Mouse (Mus musculus) limb, embryonic 14.5 days (tissue): Measurements from ENCODE around the gene Ldb1. TPM values are rescaled to one million over a fixed set of nuclear protein-coding genes. Genes with fewer than 3 reads are reported as not detected.

Experiments used
- ATAC-seq: fragments of 200-750 bp; cut with Nextera tagmentation; 2 replicates; pipeline ENCODE4 v1.8.0; 2017; ENCODE audit warnings: low read depth, moderate number of reproducible peaks, moderate TSS enrichment; ENCODE audit not compliant: low FRiP score
- DNase-seq: peaks from one replicate; pipeline ENCODE4 v3.0.0-alpha.2; 2015; ENCODE audit warnings: low spot score
- H3K27ac ChIP-seq: fragments of 300-500 bp; sonication (generic); replicated peaks from 2 replicates; pipeline ENCODE4 v1.5.1; 2014; ENCODE audit warnings: low read depth, mild to moderate bottlenecking, low read length, moderate library complexity, mixed read lengths
- H3K27me3 ChIP-seq: fragments of 300-500 bp; sonication (generic); 2 replicates; pipeline ENCODE4 v1.6.1; 2014; ENCODE audit warnings: low read length, mixed read lengths; ENCODE audit not compliant: control insufficient read depth, insufficient read depth
- H3K36me3 ChIP-seq: fragments of 300-500 bp; sonication (generic); 2 replicates; pipeline ENCODE4 v1.6.1; 2014; ENCODE audit warnings: mild to moderate bottlenecking, low read length, moderate library complexity, mixed read lengths; ENCODE audit not compliant: control insufficient read depth, insufficient read depth
- H3K4me1 ChIP-seq: fragments of 300-500 bp; sonication (generic); 2 replicates; pipeline ENCODE4 v1.6.1; 2014; ENCODE audit warnings: antibody characterized with exemption, low read length, mixed read lengths; ENCODE audit not compliant: control insufficient read depth, insufficient read depth
- H3K4me2 ChIP-seq: fragments of 300-500 bp; sonication (generic); replicated peaks from 2 replicates; pipeline ENCODE4 v1.6.1; 2014; ENCODE audit warnings: low read depth, mild to moderate bottlenecking, low read length, moderate library complexity; ENCODE audit not compliant: severe bottlenecking
- H3K4me3 ChIP-seq: fragments of 300-500 bp; sonication (generic); replicated peaks from 2 replicates; pipeline ENCODE4 v1.5.1; 2014; ENCODE audit warnings: low read length
- H3K9ac ChIP-seq: fragments of 300-500 bp; sonication (generic); 2 replicates; pipeline ENCODE4 v1.6.1; 2014; ENCODE audit warnings: mild to moderate bottlenecking, low read depth, low read length, moderate library complexity; ENCODE audit not compliant: severe bottlenecking
- H3K9me3 ChIP-seq: fragments of 300-500 bp; sonication (generic); 2 replicates; pipeline ENCODE4 v1.6.1; 2016; ENCODE audit warnings: low read length; ENCODE audit not compliant: control insufficient read depth
- POLR2A ChIP-seq: fragments of 200-500 bp; IDR thresholded peaks from 2 replicates; pipeline ENCODE4 v1.8.0; 2012; ENCODE audit warnings: inconsistent platforms, mild to moderate bottlenecking, moderate library complexity, borderline replicate concordance; ENCODE audit not compliant: insufficient read depth, insufficient read length; ENCODE audit errors: extremely low read depth
- WGBS: fragments of 180-500 bp; shearing (Covaris S2); extraction: QIAGEN DNeasy Blood & Tissue Kit; methylation state at CpG from one replicate; pipeline ENCODE4 v1.1.7; 2014; 5-methylcytosine and 5-hydroxymethylcytosine counted together
- polyA plus RNA-seq, 2 experiments: library from polyadenylated mRNA; depleted of rRNA in 1 of 2; stranded (reverse) in 1 of 2; unstranded in 1 of 2; fragments of >200 nt; fragmentation: Nextera tagmentation in 1 of 2; extraction: Ambion mirVana in 1 of 2; gene quantifications; 2 replicates each; pipeline versions ENCODE4 v1.2.1 to v1.2.3; 2012 to 2014

The Ldb1 gene
- polyA plus RNA-seq, 2 experiments = 93.8 to 412 TPM

DNA sequence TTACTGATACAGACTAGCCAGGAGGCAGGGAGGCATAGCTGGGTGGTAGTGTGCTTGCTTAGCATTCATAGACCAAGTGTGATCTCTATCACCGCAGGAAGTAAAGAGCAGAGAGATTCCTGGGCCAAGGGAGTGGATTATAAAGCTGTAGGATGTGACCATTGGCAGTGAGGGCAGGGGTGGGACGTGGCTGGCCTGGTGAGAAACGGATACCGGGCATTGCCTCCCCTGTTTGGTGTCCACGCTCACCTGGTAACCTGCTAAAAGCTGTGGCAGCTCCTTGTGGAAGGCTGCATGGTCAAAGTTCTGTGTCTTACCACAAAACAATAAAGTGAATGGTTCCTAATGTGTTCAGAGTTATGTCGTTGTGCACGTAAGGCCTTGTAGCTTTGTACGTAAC, 40.2 kb upstream of the Ldb1 start:
- no peak overlapping the region for H3K27ac ChIP-seq
- no peaks in the 10 kb centered on the region for H3K27me3 ChIP-seq
- peaks cover 54% of the 10 kb centered on the region for H3K36me3 ChIP-seq
- no peaks in the 10 kb centered on the region for H3K9me3 ChIP-seq
- no peak for DNase-seq
- WGBS = 95% methylated on average over 8 of the region's 8 CpGs
- H3K9ac ChIP-seq = no peak overlapping the region
- no peak for ATAC-seq
- no peak overlapping the region for H3K4me3 ChIP-seq
- no peaks in the 10 kb centered on the region for H3K4me1 ChIP-seq
- H3K4me2 ChIP-seq = no peak overlapping the region
- TF ChIP-seq POLR2A = no peak

DNA sequence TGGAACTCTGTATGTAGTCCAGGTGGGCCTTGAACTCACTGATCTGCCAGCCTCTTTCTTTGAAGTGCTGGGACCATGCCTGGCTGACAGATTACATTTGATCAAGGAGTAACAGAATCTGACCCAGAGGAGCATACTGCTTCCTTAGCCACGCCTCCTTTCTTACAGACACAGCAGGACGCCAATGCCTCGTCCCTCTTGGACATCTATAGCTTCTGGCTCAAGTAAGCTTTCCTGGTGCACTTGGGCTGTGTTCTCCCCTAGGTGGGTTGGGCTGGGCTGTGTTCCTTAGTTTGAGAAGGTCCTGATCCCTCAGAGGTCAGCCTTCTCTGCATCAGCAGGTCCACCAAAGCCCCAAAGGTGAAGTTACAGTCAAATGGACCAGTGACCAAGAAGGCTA, 33.5 kb upstream of the Ldb1 start:
- TF ChIP-seq POLR2A = no peak
- no peak overlapping the region for H3K4me3 ChIP-seq
- no peak overlapping the region for H3K4me2 ChIP-seq
- no peak overlapping the region for H3K27ac ChIP-seq
- 66% methylated on average over 3 of the region's 3 CpGs for WGBS
- H3K4me1 ChIP-seq = peaks cover 6% of the 10 kb centered on the region; the same call in 1 of the 2 replicates
- H3K9ac ChIP-seq = no peak overlapping the region
- H3K27me3 ChIP-seq = no peaks in the 10 kb centered on the region
- peaks cover 61% of the 10 kb centered on the region for H3K36me3 ChIP-seq
- DNase-seq = no peak
- no peaks in the 10 kb centered on the region for H3K9me3 ChIP-seq
- no peak for ATAC-seq

DNA sequence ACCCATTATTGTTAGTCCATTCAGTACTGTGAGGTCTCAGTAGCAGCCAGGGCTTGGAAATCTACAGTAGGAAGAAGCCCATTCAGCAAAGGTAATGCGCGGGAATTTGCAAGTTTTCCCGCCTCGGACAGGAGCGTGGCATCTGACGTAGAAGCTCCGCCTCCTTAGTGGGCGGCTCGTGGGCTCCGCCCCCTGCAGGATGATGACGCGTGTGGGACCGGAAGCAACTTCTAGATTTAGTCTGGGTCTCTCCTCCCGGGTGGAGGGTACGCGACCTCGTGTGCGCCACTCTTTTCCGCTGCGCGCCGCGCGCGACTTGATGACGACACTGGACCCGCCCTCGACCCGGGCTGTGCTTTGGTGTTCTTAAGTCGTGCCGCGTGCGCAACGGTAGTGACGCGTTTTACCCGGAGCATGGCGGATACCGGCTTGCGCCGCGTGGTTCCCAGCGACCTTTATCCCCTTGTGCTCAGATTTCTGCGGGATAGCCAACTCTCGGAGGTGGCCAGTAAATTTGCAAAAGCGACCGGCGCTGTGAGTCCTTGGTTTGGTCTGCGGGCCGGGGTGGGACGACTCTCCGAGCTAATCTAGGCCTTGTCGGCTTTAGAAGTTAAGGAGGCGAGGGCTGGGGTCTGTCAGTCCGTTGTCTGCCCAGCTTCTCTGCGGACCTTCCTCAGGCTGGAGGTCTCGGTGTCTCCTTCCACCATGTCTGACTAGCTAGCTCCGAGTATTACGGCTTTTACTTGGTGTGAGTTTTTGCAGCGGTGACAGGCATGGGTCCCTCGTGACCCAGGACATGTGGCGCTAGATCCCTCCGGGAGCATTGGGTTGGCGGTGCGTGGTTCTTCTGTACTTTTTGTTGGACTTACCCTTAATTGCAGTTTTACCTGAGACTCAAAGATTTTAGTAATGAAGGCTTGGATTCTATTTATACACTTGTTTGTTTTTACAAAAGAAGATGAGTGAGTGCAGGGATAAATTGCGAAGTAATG, 30.9 kb upstream of the Ldb1 start, which contains the start of gene Nolc1:
Gene Nolc1, plus strand, starts transcription at position 248 of the 992 bp plus-strand sequence.
- peaks cover 61% of the 10 kb centered on the region for H3K36me3 ChIP-seq
- peak within 1 kb of the TSS; percentile 73 for H3K4me2 ChIP-seq
- no peaks in the 10 kb centered on the region for H3K9me3 ChIP-seq
- no peaks in the 10 kb centered on the region for H3K27me3 ChIP-seq
- 0 out of 2 replicates have a peak, but pooled peaks have one; percentile 54 for TF ChIP-seq POLR2A
- peak within 1 kb of the TSS; percentile 84 for H3K4me3 ChIP-seq
- ATAC-seq = peak; percentile 96
- under 1% methylated on average over 66 of the region's 66 CpGs for WGBS
- peak; percentile 97 for DNase-seq
- H3K4me1 ChIP-seq = peaks cover 6% of the 10 kb centered on the region; the same call in 1 of the 2 replicates
- peak within 1 kb of the TSS; percentile 73 for H3K9ac ChIP-seq
- peak within 1 kb of the TSS; percentile 75 for H3K27ac ChIP-seq

DNA sequence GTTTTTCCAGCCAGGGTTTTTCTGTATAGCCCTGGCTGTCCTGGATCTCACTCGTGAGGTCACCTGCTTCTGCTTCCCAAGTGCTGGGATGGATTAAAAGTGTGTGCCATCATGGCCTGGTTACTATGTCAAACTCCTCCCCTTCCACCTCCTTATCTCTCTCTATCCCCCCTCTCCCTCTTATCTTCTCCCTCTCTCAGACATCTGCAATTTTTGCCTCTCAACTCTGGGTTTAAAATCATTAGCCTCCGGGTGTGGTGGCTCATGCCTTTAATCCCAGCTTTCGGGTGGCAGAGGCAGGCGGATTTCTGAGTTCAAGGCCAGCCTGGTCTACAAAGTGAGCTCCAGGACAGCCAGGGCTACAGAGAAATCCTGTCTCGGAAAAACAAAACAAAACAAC, 29.3 kb upstream of the Ldb1 start:
- H3K9ac ChIP-seq = no peak overlapping the region
- no peak overlapping the region for H3K4me3 ChIP-seq
- H3K4me2 ChIP-seq = no peak overlapping the region
- WGBS = 93% methylated on average over 5 of the region's 5 CpGs
- H3K27me3 ChIP-seq = no peaks in the 10 kb centered on the region
- no peaks in the 10 kb centered on the region for H3K9me3 ChIP-seq
- H3K4me1 ChIP-seq = peaks cover 6% of the 10 kb centered on the region; the same call in 1 of the 2 replicates
- TF ChIP-seq POLR2A = no peak
- peaks cover 61% of the 10 kb centered on the region for H3K36me3 ChIP-seq
- DNase-seq (no peak), ATAC-seq (no peak)
- H3K27ac ChIP-seq = no peak overlapping the region

DNA sequence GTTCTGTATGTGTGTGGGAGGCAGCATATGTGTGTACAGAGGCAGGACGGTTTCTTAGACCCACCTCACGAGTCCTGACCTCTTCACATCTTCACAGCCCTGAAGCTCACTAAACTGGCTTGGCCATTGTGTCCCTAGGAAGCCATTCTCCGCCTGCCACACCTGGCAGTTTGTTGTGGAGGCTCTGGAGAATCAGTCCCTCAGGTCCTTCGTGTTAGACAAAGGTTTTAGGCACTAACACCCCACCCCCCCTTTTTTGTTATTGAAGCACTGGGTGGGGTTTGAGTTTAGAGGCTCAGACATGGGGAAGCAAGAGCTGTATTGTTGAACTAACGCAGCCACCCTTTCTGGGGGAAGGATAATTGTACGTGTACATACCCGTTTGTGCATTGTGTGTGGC, 28.3 kb upstream of the Ldb1 start:
- no peak for ATAC-seq
- H3K9ac ChIP-seq = no peak overlapping the region
- H3K4me2 ChIP-seq = no peak overlapping the region
- no peaks in the 10 kb centered on the region for H3K27me3 ChIP-seq
- no peak overlapping the region for H3K4me3 ChIP-seq
- H3K27ac ChIP-seq = no peak overlapping the region
- peaks cover 6% of the 10 kb centered on the region; the same call in 1 of the 2 replicates for H3K4me1 ChIP-seq
- peaks cover 57% of the 10 kb centered on the region for H3K36me3 ChIP-seq
- 92% methylated on average over 7 of the region's 7 CpGs for WGBS
- H3K9me3 ChIP-seq = no peaks in the 10 kb centered on the region
- TF ChIP-seq POLR2A = no peak
- DNase-seq = no peak
